Mouse (Mus musculus): ENCODE data around the gene Relt.

Gene Relt

DNA sequence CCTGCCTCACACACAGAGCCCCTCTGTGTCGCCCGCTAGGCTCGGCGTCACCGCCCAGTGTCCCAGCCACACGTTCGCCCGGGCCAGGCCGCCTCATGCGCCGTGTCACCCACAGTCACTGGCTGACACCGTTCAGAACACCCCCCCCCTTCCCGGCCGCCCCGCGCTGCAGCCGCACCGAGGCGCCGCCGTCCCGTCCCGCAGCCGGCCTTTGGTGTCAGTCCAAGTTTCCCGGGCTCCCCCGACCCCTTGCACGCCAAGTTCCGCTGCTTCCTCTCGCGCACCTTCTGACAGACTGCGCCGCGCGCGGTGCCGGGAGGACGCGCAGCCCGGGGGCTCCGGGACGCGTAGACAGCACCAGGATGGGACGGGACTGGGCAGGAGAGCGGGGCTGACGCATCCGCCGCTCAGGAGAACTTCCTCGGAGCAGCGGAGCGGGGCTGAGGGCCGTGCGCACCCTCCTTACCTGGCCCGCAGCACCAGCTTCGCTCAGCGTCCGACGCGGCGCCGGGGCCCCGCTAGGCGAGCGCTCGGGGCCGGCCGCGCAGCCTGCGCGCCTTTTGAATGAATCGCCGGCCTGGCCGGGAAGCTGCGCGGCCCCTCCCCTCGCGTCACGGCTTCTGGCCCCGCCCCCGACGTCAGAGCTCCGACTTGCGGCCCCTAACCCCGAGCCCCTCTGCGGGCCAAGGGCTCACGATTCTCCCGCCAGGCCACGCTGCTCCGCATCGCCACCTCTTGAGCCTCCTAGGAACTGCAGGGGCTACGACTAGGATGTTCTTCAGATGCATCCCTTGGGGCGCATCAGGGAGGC lies at the start of gene Relt:
Gene Relt (minus strand): TSS at position 619 of the 811 bp plus-strand sequence.
- peak; percentile 88 for DNase-seq

DNA sequence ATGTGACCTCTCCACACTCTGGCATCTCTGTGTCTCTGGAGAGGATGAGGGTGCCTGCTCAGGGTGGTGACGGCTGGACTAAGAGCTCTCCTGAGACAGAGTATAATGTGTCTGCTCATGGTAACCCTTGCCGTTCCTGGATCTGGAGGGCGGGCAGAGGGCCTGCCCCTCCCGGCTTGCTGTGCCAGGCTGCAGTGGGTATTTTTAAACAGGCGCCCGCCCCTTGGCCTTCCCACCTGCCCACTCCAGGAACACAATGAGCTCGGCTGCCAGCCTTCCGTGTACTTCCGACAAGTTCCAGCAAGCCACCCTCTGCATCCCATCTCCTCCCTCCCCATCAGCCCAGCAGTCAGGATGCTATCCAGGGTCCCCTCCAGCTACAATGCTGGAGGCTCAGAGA lies 48.5 kb upstream of the Relt start:
- no peak for DNase-seq

DNA sequence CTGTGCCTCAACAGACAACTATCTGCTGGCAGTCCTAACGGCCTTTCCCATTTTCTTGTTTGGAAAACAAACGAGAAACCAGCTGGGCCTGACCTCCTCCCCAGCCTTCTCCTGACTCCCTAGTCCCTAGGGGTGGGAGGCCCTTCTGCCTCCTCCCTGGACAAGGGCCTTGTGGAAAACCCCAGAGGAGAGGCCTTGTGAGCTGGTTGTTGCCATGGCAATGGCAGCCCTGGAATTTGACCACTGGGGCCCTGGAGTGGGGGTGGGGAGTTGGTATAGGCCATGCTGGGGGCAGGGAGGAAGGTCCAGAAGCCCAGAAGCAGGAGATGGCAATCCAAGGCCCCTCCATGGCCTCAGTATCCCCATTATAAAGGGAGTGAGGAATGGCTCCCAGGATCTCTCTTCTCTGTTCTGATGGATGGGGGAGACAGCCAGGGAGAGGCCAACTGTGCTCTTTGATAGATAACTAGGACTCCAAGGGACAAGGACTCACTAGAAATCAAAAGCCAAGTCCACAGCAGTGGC lies 48.1 kb upstream of the Relt start:
- peak; percentile 71 for DNase-seq

DNA sequence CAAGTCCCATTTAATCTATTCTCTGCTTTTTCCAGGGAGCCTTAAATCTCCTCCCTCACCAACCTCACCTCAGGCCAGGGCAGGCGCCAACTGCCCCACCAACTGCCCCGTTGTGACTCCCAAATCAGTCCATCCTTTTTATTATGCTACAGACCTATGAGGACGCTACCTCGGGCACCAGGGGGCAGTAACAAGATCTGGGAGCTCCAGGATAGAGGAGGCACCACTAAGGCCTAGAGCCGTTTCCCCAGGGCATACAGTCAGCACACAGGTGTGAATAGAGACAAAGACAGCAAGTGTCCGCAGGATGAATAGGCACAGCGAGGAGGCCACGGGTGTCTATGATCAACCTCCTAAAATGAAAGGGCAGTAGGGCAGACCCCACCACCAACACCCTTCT lies 45.3 kb upstream of the Relt start:
- DNase-seq, result no peak

DNA sequence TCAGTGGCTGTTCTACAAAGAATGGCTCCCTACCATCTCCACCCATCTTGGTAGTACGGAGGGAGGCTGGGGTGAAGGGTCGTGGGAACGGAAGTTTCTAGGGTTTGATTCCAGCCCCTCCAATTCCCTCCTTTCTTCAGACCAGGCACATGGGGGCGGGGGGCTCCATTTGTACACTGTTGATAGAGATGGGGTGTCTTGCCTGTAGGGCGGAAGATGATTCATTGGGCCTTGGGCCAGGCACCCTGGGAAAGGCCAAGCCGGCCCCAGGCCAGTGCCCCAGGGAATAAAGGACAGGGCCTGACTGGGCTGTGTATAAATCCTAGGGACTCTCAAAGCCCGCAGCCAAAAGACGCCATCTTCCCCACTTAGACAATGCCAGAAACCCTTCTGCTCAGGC lies 44.8 kb upstream of the Relt start:
- peak; percentile 56 for DNase-seq

- peak; percentile 87 for DNase-seq
These were observed 44.0 kb upstream of the Relt start for GRCm38 (mm10) chr7:100907231-100907630.

- DNase-seq, result no peak
These were observed 43.0 kb upstream of the Relt start for GRCm38 (mm10) chr7:100906029-100906789.

DNA sequence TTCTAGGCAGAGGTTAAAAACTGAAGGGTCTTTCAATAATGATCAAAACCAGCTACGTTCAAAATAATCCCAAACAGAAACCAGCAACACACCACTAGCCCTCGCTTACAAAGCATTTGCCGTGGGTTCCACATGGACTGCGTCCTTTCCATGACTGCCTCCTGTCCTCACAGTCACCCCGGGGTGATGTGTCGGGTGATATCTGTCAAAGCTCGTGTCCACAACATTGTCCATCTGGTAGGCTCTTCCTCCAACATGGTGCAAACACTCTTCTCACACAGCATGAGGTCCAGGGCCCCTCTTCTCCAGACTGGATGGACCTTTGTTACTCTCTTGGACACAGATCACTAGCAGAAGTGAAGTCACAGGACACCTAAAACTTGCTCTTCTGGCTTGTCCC lies 41.8 kb upstream of the Relt start:
- no peak for DNase-seq

GRCm38 (mm10) chr7:100904612-100905011 lies 41.4 kb upstream of the Relt start:
- no peak for DNase-seq

GRCm38 (mm10) chr7:100902451-100903137 lies 39.3 kb upstream of the Relt start:
- no peak for DNase-seq

DNA sequence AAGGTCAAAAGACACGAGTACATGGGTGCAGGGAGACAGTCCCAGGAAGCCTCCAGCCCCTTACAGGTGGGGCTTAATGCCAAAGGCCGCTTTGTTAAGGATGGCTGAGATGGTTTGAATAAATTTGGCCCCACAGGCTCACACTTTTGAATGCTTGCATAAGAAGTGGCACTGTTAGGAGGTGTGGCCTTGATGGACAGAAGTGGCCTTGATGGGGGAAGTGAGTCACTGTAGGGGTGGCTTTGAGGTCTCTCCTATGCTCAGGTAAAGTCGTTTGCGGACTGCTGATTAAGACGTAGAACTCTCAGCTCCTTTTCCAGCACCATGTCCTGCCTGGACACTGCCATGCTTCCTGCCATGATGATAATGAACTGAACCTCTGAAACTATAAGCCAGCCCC lies 34.6 kb upstream of the Relt start:
- DNase-seq, result no peak

DNA sequence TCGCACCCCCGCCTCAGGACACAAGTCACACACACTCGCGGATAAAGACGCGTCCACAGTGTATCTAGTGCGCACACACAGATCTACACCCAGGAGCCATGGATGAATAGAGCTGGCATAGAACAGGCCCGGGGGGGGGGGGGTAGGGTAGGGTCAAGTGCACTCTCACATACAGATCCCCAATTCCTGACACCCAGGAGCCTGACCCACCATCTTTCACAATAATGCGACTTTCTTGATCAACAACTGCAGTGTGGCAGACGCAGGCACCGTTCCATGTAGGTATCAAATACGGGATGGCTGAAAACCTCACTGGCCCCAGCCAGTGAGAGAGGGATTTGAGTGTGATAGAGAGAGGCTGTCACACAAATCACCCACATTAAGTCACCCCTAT lies 31.6 kb upstream of the Relt start:
- no peak for DNase-seq

DNA sequence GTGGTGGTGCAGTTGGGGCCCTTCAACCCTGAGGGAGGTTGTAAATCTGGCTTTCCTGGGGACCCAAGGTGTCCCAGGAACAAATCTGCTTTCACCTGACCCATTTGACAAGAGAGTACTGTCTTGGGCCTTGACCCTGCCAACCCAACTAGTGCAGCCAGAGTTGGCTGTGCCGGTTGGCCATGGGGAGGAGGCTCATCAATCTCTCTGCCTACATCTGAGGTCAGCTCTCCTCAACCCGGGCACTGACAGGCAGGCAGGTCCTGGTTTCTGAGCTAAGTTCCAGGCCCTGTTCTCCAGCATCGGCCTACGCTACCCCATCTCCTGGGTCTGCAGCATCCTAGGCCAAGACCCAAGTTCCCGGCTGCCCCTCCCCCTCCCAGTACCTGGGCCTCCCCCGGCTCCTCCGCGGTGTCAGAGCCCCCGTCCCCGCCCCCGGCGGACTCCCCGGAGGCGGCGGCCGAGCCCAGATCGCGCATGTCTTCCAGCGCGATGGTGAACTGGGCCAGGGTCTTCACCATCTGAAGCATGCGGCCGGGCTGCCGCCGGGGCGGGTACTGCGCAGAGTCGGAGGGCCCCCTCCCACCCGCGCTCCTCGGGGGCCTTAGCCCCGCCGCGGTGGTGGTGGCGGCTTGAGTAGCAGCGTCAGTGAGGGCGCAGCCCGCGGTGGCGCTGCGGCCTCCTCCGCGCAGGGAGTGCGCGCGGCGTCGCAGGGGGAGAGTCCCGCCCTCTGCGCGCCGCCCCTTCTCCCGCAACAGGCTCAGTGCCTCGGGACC lies 31.0 kb upstream of the Relt start:
- DNase-seq, result no peak

- DNase-seq, result no peak
These were observed 30.2 kb upstream of the Relt start for GRCm38 (mm10) chr7:100893249-100894056.

GRCm38 (mm10) chr7:100886535-100886934 lies 23.3 kb upstream of the Relt start:
- peak; percentile 52 for DNase-seq

- DNase-seq, result no peak
These were observed 21.2 kb upstream of the Relt start for GRCm38 (mm10) chr7:100884460-100884859.

- no peak for DNase-seq
These were observed 18.7 kb upstream of the Relt start for GRCm38 (mm10) chr7:100881950-100882349.

DNA sequence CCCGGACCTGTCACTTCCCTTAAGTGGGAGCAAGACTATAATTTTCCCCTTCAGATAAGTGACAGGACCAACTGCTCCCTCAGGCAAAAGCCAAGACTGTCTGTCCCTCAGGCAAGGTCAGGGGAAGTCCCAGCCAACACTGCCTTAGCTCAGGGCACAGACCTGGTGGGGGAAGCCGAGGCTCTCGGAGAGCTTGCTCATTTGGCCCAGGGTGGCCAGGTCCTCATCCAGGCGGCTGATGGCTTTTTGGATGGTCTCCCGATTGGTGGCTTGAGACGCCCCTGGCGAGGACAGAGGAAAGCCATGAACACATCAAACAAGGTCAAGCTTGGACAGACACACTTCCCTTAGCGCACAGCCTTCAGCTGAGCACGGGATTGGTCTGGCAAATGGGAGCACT lies 18.3 kb upstream of the Relt start:
- DNase-seq, result no peak

- DNase-seq, result peak; percentile 70
These were observed 16.3 kb upstream of the Relt start for GRCm38 (mm10) chr7:100879595-100879994.

DNA sequence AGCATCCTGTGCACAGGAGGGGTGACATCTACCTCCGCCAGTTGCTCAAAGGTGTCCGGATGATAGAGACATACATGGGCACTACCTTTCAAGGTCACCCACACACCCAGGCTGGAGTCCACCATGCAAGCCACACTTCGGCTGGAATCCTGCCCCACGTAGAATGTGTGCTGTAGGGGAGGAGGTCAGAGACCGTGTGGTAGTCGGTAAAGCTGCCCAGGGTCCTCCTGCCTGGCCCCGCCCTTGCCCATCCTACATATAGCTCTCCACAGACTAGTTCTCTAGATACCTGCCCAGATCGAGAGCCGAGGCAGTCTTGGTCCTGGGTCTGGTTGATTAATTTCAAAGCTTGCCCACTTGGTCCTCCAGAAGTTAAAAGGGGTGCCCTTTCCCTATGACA lies 13.5 kb upstream of the Relt start:
- DNase-seq, result no peak

- no peak for DNase-seq
These were observed 13.0 kb upstream of the Relt start for GRCm38 (mm10) chr7:100876293-100876692.

DNA sequence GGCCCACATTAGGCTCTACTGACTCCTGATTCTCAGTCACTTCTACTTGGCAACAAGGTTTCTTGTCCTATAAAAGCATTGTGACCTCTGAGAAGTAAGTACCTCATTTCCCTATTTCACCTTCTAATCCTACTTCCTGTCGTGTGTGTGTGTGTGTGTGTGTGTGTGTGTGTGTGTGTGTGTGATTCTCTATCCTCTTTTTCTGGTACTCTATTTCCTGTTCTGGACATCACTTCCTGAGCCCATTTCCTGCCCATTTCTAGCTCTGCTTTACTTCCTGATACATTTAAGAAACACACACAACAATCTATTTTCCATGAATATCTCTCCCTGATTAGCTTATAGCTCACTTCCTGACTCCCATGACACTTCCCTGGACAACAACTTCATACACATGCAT lies 12.6 kb upstream of the Relt start:
- DNase-seq, result no peak
